Mouse (Mus musculus) frontal cortex, postnatal 36 days (tissue): ENCODE measurements at regions not wholly inside any gene's neighbourhood (a gene's known extent, or its start where the extent isn't known, plus 50 kb on each side); places are given as distances from the start of the nearest gene placed in this dataset.

ENCODE experiments used
- DNase-seq, 2 experiments: peaks; one replicate each; pipeline ENCODE4 v3.0.0; 2022; ENCODE audit warnings: low spot score in 2 of 2

- no peak for DNase-seq
Measured at GRCm38 (mm10) chr6:138956461-138957072, 298.2 kb upstream of the Igbp1b start.

DNA sequence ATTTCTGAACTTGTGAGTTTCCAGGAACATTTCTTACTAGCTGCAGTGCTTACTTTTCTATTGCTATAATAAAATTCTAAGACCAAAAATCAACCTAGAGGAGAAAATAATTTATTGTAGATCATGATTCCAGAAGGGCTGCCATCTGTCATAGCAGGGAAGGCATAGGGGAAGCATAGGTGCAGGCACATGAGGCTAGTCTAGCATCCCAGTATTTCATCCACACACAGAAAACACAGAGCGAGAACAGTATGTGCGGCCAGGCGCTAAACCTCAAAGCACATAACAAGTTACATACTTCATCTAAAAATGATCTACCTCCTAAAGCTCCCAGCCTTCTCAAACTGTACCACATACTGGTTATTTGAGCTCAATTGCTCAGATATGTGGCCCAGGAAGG is 292.5 kb upstream of the Igbp1b start:
- DNase-seq, result no peak

DNA sequence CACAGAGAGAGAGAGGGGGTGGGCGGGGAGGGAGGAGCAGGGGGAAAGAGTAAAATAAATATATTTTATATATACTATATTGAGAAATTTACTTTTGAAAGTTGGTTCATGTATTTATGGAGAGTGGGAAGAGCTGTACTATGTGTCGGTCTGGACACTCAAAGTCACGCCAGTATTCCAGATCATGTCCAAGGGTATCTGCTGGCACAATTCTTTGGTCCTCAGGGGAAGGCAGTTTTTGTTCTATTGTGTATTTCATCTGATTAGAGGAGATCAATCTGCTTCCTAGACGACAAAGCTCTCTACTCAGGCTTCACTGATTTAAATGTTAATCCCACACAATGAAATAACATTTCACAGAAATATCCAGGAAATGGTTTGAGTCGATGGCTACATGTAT is 288.3 kb upstream of the Igbp1b start:
- no peak for DNase-seq

- DNase-seq, result peak in 1 of 2 experiments; percentile 51
Measured at GRCm38 (mm10) chr6:138945432-138945831, 287.1 kb upstream of the Igbp1b start.

- no peak for DNase-seq
Measured at GRCm38 (mm10) chr6:138920161-138920560, 261.8 kb upstream of the Igbp1b start.

DNA sequence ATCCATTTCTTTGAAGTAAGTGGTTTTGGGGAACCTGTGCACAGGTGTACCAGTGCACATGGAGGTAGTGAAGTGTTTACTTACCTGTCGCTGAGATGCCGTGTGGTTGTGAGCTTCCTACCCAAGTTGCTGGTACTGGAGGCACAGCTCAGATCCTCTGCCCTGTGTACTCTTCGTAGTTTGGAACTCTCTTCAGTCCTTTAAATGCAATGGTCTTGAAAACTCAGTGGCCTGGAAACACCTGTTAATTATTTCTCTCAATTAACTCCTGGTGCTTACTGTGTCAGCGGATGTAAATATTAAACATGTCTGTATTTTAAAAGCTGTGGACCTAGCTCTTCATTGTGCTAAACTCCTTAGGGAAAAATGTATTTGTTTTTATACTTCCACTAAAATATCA is 261.2 kb upstream of the Igbp1b start:
- DNase-seq, result no peak

DNA sequence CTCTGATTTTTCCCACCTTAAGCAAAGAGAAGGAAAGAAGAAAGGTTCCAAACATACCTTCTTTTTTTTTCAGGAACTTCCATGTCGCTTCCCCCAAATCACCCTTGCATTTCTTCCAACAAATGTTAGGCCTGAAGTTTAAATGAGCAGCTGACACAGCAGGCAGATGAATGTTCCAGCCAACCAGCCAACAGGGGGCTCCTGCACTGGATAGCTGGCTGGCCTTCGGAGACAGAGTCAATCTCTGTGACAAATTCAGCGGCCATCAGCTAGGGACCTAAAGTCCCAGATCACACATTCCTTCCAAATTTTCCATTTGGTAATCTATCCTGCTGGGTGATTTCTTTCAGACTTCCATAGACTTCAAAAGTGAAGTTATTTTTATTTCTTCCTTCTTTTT is 256.6 kb upstream of the Igbp1b start:
- DNase-seq, result no peak

- peak in 1 of 2 experiments; percentile 3 for DNase-seq
Measured at GRCm38 (mm10) chr6:138873610-138874009, 215.3 kb upstream of the Igbp1b start.

GRCm38 (mm10) chr6:138872495-138873415 is 214.4 kb upstream of the Igbp1b start:
- DNase-seq, result no peak

DNA sequence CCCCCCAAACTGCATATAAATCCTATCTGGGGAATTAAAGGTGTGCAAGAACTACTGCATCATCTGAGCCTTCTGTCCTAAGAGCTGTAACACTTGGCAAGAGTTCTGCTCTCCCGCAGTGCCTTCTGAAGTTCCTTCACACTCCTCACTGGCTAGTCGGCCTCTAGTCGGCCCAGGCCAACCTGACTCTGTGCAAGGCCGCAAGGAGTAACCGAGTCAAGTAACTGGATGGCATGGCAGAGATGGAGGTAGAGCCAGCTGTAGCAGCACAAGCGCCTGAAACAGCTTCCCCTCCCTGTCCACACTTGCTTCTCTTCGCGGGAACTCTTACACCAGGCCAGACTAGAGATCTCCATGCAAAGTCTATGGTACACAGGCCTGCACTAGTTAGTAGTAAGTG is 179.7 kb upstream of the Igbp1b start:
- no peak for DNase-seq

DNA sequence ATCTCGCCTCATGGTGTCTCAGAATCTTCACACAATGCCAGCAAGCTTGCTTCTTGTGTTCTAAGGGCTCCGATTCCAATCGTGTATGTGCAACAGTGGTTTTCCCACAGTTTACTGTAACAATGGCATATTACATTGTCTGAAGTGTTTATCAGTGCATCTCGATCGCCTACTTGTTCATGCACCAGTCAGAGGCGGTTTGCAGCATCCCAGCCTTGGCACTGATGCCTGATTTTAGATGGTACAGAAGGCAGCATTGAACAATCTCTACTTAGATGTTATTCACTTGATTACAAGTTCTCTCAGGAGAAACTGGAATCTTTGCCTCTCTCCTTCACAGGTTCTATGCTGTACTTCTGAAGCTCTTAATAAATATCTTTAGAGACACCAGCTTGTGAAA is 176.5 kb upstream of the Igbp1b start:
- no peak for DNase-seq

- peak in 1 of 2 experiments; percentile 9 for DNase-seq
Measured at GRCm38 (mm10) chr6:138801835-138802234, 143.5 kb upstream of the Igbp1b start.

DNA sequence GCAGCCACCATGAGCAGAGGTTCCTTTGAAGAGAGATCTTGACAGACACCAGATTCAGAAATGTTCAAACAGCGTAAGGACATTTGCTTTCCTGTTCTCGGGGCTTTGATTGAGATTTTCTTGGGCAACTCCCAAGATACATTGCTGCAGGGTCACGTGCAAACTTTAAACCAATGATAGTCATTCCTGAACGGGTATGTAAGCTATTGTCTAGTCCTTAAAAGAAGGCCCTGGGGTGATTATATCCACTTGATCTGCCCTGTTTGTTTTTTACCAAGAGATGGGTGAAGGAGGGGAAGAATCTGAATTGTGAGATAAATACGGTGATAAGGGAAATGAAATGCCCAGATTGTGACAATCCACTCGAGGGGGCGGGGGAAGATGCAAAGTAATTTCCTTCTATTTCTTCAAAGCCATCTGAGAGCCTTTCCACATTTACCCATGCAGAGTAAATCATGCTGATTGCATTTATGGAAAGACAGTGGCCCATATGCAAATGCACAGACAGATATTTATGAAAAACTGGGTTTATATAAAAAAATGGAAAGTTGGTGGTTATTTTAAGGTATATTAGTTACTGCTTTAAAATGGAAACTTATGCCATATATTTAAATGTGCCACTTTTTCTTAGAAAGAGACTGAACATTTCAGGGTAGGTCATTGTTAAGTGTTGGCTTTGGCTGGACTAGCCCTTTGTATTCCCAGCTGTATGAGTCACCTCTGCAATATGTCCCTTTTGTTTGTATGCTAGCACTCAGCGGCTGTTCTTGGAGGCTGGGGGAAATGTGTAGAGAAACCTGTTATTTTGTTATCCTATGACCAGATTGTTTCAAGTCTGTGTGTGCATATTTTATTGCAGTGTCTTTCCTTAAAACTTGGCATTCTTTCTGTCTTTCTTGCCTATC is 142.7 kb upstream of the Igbp1b start:
- DNase-seq, result peak; percentile 12 to 52

- DNase-seq, result no peak
Measured at GRCm38 (mm10) chr6:138794706-138795105, 136.4 kb upstream of the Igbp1b start.

DNA sequence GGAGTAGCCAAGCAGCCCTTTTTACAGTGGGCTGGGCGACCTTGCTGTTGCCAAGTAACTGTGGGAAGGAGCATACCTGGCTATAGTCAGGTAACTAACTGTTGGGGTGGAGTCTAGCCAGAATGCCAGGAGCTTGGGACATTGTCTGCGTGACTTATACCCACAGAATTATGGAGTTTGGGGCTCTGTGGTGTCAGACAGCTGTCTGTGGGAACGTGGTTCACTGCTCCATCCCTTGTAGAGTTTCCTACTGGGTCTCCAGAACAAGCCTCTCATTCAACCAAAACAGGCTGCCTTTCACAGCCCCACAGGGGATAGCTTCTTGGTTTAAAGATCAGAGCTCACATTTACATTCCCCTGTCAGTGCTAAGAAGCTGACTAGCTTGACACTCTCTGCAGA is 134.5 kb upstream of the Igbp1b start:
- no peak for DNase-seq

DNA sequence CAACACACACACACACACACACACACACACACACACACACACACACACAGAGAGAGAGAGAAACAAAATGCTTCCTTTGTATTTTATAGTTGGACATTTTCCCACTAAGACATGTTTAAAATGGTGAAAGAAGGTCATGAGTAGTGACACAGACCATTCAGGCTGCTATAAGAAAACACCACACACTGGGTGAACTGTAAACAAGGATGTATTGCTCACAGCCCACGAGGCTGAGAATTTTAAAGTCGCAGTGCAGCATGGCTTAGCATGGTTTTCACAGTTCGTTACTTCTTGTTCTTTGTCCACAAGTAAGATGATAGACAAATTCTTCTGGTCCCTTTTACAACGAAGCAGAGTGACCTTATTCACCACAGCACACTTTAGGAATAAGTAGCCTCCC is 124.6 kb upstream of the Igbp1b start:
- DNase-seq, result no peak

DNA sequence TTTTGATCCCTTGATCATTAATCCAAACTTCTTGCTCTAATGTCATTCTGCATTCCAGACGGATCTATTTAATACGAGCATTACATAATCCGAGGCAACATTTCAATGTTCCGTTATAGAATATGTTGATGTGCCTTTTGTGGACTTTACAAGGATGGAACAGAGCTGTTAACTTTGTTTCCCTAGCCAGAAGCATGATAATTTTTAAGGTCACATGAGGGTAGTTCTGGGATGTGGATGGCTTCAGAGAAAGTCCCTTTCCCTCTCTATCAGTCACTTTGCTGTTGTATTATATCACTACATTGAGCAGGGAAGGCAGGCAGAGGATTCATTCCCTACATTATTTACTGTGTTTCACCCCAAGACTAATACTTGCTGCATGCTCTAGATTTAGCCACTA is 124.1 kb upstream of the Igbp1b start:
- DNase-seq, result no peak

DNA sequence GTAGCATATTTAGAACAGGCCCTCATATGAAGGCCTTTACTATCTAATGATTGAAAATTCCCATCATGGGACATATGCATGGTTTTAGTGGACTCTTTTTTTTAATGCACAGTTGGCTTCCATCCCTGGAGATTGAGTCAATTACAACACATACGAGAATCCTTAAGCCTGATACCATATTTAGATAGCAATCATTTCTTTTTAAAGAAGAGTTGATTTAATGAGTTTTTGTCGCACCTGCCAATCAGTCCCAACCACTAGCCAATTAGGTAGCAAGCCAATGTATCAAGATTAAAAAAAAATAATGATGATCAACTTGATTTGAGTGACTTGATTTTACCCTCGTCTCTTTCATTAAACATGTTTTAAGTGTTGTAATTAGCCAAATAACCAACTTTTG is 103.6 kb upstream of the Igbp1b start:
- no peak for DNase-seq

DNA sequence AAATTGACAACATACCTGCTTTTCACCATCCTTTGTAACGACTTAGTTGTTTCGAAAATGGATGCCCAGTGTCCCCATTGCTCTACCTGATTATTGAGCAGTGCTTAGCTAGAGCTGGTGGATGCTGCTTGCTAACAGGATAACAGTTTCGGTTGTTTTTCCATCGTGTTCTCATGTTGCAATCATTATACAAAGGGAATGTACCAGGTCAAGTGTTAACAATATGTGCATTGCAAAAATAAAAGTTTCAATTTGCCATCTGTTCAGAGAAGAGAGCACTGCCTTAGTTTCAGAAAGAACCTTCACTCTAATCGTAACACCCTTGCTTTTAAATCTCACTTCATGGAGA is 96.6 kb upstream of the Igbp1b start:
- no peak for DNase-seq

DNA sequence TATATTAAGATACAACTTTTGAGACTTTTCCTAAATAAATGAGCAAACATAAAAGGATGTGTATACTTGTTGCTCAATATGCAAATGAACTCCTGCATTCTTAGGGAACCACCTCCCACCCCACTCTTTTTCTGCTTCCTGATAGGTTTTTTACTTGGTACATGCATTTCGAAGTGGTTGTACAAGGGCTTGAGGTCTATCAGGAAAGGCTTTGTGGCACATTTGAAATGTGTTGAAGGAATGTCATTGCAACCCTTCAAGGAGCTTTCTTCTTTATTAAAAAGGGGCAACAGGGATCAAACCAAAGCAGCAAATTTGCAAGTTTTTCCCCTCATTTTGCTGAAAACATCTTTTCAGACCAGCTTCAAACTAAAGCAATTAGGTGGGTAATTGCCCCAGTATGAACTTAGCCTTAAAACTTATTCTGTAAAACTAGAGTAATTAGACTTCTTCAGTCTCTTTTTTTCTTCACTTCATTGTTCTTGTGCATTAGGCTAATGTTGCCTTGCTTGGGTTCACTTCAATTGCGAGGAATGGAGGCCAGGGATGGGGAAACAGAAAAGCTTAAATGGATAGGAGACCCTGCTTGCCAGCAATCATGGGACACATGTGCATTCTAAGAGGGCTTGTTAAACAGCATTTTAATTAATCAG is 96.1 kb upstream of the Igbp1b start:
- no peak for DNase-seq

DNA sequence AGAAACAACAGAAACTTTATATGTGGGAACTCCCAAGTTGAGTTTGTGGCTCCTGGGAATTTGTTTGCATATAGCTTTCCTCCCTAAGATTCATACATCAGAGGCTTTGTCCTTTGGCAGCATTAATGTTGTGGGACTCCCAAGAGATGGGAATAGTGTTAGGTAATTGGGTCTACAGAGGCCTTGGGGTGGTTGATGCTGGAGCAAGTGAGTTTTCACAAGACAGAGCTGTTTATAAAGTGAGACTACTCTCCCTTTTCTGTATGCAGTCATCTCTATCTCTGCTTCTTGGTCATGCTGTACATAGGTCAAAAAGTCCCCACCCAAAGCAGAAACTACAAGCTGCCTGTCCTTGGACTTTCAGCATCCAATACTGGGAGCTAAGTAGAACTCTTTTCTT is 59.4 kb upstream of the Igbp1b start:
- DNase-seq, result no peak
